Mouse (Mus musculus) liver, embryonic 14.5 days (tissue): ENCODE results near the gene Timm17b.

ENCODE experiments used
- CTCF ChIP-seq: IDR thresholded peaks from 2 replicates; pipeline ENCODE4 v1.5.1; 2016; ENCODE audit warnings: antibody characterized with exemption, low read depth, control low read depth
- EP300 ChIP-seq: IDR thresholded peaks from 2 replicates; pipeline ENCODE4 v1.6.1; 2016; ENCODE audit warnings: antibody characterized with exemption, low read depth

DNA sequence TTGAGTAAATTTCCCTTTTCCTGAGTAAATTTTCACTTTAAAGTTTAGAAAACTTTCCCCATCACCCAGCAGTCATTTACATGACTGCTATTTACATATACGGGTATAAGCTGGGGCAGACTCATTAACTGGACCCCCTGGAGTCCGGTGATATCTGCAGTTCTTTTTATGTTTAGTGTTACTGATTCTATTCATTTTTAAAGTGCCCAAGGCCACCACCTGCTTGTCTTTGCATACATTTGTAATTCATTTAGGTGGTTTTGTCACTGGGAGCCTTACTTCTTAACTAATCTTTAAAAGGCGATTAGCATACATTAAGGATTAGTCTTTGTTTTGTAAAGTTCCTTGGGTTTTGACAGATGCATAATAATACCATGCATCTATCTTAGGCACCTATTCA lies 29.3 kb upstream of the Timm17b start:
- TF ChIP-seq CTCF = no peak
- no peak for TF ChIP-seq EP300
